Mouse (Mus musculus) left cerebral cortex, postnatal 36 days (tissue): ENCODE measurements around the gene Mup17. TPM values are rescaled to one million over a fixed set of nuclear protein-coding genes. Genes with fewer than 3 reads are reported as not detected.
"Not testable (repeated sequence)": the region's sequence is repeated elsewhere in the genome, so short reads cannot be mapped to it uniquely, and the experiment has no call there.

Experiments used
- DNase-seq, 2 experiments: peaks; one replicate each; pipeline ENCODE4 v3.0.0; 2021 to 2022; ENCODE audit warnings: low spot score in 2 of 2, mixed read lengths in 1 of 2
- intact Hi-C: fragments of 180-260 bp; cut with DNase I; formaldehyde crosslinking; loops from one replicate; pipeline ENCODE4 v1.15.1; 2025
- total RNA-seq, 2 experiments: library from RNA; stranded (reverse); gene quantifications; 2 replicates each; pipeline ENCODE4 v1.2.3; 2021

Gene Mup17
- not detected for total RNA-seq

- DNase-seq, intact Hi-C loops: not testable (repeated sequence)
These were observed at the start of gene Mup17 for GRCm38 (mm10) chr4:61595771-61596170. Gene Mup17, minus strand, starts transcription at chr4:61595871.

GRCm38 (mm10) chr4:61571561-61571960, 24.1 kb downstream of the Mup17 start:
- DNase-seq, intact Hi-C loops: not testable (repeated sequence)

- intact Hi-C loops: not testable (repeated sequence)
These were observed 39.8 kb downstream of the Mup17 start for GRCm38 (mm10) chr4:61555887-61556286.

More at GRCm38 (mm10) chr4:61555887-61556286, 39.8 kb downstream of the Mup17 start:
- DNase-seq: peak in 1 of 2 experiments; percentile 8

Other genes starting within 250 kb of the Mup17 start
- gene Mup15, start 156.1 kb downstream of the Mup17 start, total RNA-seq: not detected
- gene Mup16, start 76.3 kb downstream of the Mup17 start, total RNA-seq: not detected
- gene Mup18, start 78.3 kb upstream of the Mup17 start, total RNA-seq: not detected
- not detected for gene Mup19, start 186.4 kb upstream of the Mup17 start, total RNA-seq
- gene Mup5, start 239.4 kb upstream of the Mup17 start, total RNA-seq: under 1 TPM; 0.35 to 0.45 TPM